Comparison of ENCODE assay signal across 8 mouse cellular contexts in genomic region chr17:28016056-28016797, GRCm38 (mm10).
DNase-seq lines count a peak whose midpoint lies in the region; ATAC-seq lines count a peak whose summit lies in the region.

No protein-coding gene starts in this region.

- peak overlapping the region; percentile 65 for H3K27ac ChIP-seq in embryonic facial prominence, embryonic 15.5 days (replicated peaks)
- peak overlapping the region; percentile 36; the same call in 1 of the 2 replicates for H3K27ac ChIP-seq in intestine, embryonic 14.5 days (ENCODE audit: low read depth)
- H3K27ac ChIP-seq in liver, embryonic 13.5 days = peak overlapping the region; percentile 59
- peak overlapping the region; percentile 91 for H3K27ac ChIP-seq in stomach, embryonic 15.5 days

- intact Hi-C loops in left cerebral cortex, postnatal 4 days (cut with DNase I) = no loop called here
- intact Hi-C loops in left cerebral cortex, postnatal 36 days (cut with DNase I) = no loop called here

- no peaks in the 10 kb centered on the region for H3K36me3 ChIP-seq in embryonic facial prominence, embryonic 15.5 days
- no peaks in the 10 kb centered on the region for H3K36me3 ChIP-seq in intestine, embryonic 14.5 days (ENCODE audit: control insufficient read depth, insufficient read depth, low read length)
- H3K36me3 ChIP-seq in liver, embryonic 13.5 days = peaks cover 3% of the 10 kb centered on the region; the same call in 1 of the 2 replicates
- no peaks in the 10 kb centered on the region for H3K36me3 ChIP-seq in stomach, embryonic 15.5 days

- WGBS in embryonic facial prominence, embryonic 15.5 days = 76% methylated on average over 8 of the region's 8 CpGs
- 76% methylated on average over 8 of the region's 8 CpGs for WGBS in intestine, embryonic 14.5 days
- WGBS in liver, embryonic 13.5 days (ENCODE audit: insufficient replicate concordance) = 52% methylated on average over 8 of the region's 8 CpGs
- WGBS in stomach, embryonic 15.5 days = 73% methylated on average over 8 of the region's 8 CpGs

- peak; percentile 49 for DNase-seq in left cerebral cortex, postnatal 4 days
- DNase-seq in left cerebral cortex, postnatal 36 days (ENCODE audit: low spot score in 2 of 2) = no peak
- DNase-seq in intestine, embryonic 14.5 days (ENCODE audit: low spot score) = no peak
- no peak for DNase-seq in liver, embryonic 13.5 days
- no peak for DNase-seq in layer of hippocampus, postnatal 14 days (ENCODE audit: low spot score in 2 of 2)
- no peak for DNase-seq in frontal cortex, postnatal 36 days (ENCODE audit: low spot score in 2 of 2)

- H3K4me3 ChIP-seq in embryonic facial prominence, embryonic 15.5 days (replicated peaks) = no peak overlapping the region
- no peak overlapping the region for H3K4me3 ChIP-seq in intestine, embryonic 14.5 days (ENCODE audit: low read depth, low read length)
- H3K4me3 ChIP-seq in liver, embryonic 13.5 days (replicated peaks) = no peak overlapping the region
- H3K4me3 ChIP-seq in stomach, embryonic 15.5 days (replicated peaks) = no peak overlapping the region

- H3K27me3 ChIP-seq in embryonic facial prominence, embryonic 15.5 days = no peaks in the 10 kb centered on the region
- H3K27me3 ChIP-seq in intestine, embryonic 14.5 days (replicated peaks; ENCODE audit: control insufficient read depth, insufficient read depth, low read length) = no peaks in the 10 kb centered on the region
- H3K27me3 ChIP-seq in liver, embryonic 13.5 days = no peaks in the 10 kb centered on the region
- no peaks in the 10 kb centered on the region for H3K27me3 ChIP-seq in stomach, embryonic 15.5 days (replicated peaks)

- H3K4me2 ChIP-seq in embryonic facial prominence, embryonic 15.5 days (replicated peaks) = no peak overlapping the region
- H3K4me2 ChIP-seq in intestine, embryonic 14.5 days (ENCODE audit: low read length) = no peak overlapping the region
- no peak overlapping the region for H3K4me2 ChIP-seq in liver, embryonic 13.5 days
- H3K4me2 ChIP-seq in stomach, embryonic 15.5 days = no peak overlapping the region

- no peaks in the 10 kb centered on the region for H3K9me3 ChIP-seq in embryonic facial prominence, embryonic 15.5 days (replicated peaks)
- H3K9me3 ChIP-seq in intestine, embryonic 14.5 days (ENCODE audit: control insufficient read depth, low read length) = no peaks in the 10 kb centered on the region
- no peaks in the 10 kb centered on the region for H3K9me3 ChIP-seq in liver, embryonic 13.5 days (replicated peaks)
- no peaks in the 10 kb centered on the region for H3K9me3 ChIP-seq in stomach, embryonic 15.5 days

- peaks cover 57% of the 10 kb centered on the region for H3K4me1 ChIP-seq in embryonic facial prominence, embryonic 15.5 days
- H3K4me1 ChIP-seq in intestine, embryonic 14.5 days (replicated peaks; ENCODE audit: control insufficient read depth, insufficient read depth, low read length) = peaks cover 55% of the 10 kb centered on the region
- H3K4me1 ChIP-seq in liver, embryonic 13.5 days (replicated peaks) = peaks cover 89% of the 10 kb centered on the region
- H3K4me1 ChIP-seq in stomach, embryonic 15.5 days = peaks cover 46% of the 10 kb centered on the region

- ATAC-seq in embryonic facial prominence, embryonic 15.5 days (ENCODE audit: insufficient number of reproducible peaks, low FRiP score, low TSS enrichment, low read depth) = no peak
- ATAC-seq in intestine, embryonic 14.5 days (replicated peaks; ENCODE audit: low FRiP score, low TSS enrichment, low read depth) = no peak
- no peak for ATAC-seq in liver, embryonic 13.5 days (ENCODE audit: low read depth)
- ATAC-seq in stomach, embryonic 15.5 days (ENCODE audit: insufficient read depth, low FRiP score, low read depth) = no peak

- no peak overlapping the region for H3K9ac ChIP-seq in embryonic facial prominence, embryonic 15.5 days
- H3K9ac ChIP-seq in intestine, embryonic 14.5 days (ENCODE audit: low read length) = no peak overlapping the region
- H3K9ac ChIP-seq in liver, embryonic 13.5 days = no peak overlapping the region
- H3K9ac ChIP-seq in stomach, embryonic 15.5 days = no peak overlapping the region

Comparison
In these comparisons a context has a peak if more than half of its experiments do, and no peak if none do; other contexts are left out.
1. H3K27ac ChIP-seq: peak in every context shown above with its lines; median percentile 91 in stomach, embryonic 15.5 days; 65 in embryonic facial prominence, embryonic 15.5 days; 59 in liver, embryonic 13.5 days; 36 in intestine, embryonic 14.5 days.